Mouse (Mus musculus): ENCODE data around the gene Mpig6b. TPM values are rescaled to one million over a fixed set of nuclear protein-coding genes. Genes with fewer than 3 reads are reported as not detected.
A peak's percentile ranks its signal among the peaks of the same experiment; 100 is the strongest.

Mpig6b gene
- polyA plus RNA-seq (2012; ENCODE audit: insufficient read depth, low replicate concordance) = 53.5 and 66.3 TPM in 2 replicates

DNA sequence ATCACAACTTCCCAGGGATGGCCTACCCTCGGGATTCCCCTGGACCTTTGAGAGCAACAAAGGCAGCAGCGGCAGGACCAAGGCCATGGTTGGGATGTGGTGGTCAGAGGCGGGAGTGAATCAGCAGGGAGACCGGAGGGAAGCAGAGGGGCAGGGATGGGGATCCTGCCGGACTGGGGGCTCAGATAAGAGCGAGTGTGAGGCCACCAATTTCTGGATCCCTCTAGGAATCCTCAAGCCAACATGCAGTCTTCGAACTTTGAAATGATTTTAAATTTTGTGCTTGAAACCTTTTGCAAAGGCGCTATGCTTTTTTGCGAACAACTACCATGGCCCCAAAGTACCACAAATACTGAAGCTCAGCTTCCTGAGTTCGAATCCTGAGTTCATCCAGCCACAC, at the start of gene Mpig6b:
TSS of gene Mpig6b (minus strand) at position 101 of the 400 bp plus-strand sequence.
- no peaks in the 10 kb centered on the region for H3K9me3 ChIP-seq
- peak within 1 kb of the TSS; percentile 94 for H3K4me3 ChIP-seq (replicated peaks)
- H3K27me3 ChIP-seq (replicated peaks) = peaks cover 16% of the 10 kb centered on the region
- TF ChIP-seq GATA1 (IDR thresholded peaks at IDR 0.05; ENCODE audit: borderline replicate concordance, low read length) (0 out of 3 replicates have a peak, but pooled peaks have one; percentile 17), FLI1 (IDR thresholded peaks at IDR 0.05; ENCODE audit: low read length) (no peak)
- peaks cover 96% of the 10 kb centered on the region for H3K4me1 ChIP-seq
- H3K36me3 ChIP-seq (replicated peaks; ENCODE audit: low read length) = peaks cover 68% of the 10 kb centered on the region

GRCm38 (mm10) chr17:35115046-35116019, 49.3 kb upstream of the Mpig6b start, which contains the start of gene Ly6g5b:
Gene Ly6g5b (minus strand): TSS chr17:35115428.
- H3K27me3 ChIP-seq (replicated peaks) = peaks cover 26% of the 10 kb centered on the region
- H3K36me3 ChIP-seq (replicated peaks; ENCODE audit: low read length) = peaks cover 59% of the 10 kb centered on the region
- no peak for TF ChIP-seq GATA1 (IDR thresholded peaks at IDR 0.05; ENCODE audit: borderline replicate concordance, low read length)
- H3K9me3 ChIP-seq = no peaks in the 10 kb centered on the region
- H3K4me3 ChIP-seq (replicated peaks) = peak within 1 kb of the TSS; percentile 11
- peaks cover 72% of the 10 kb centered on the region for H3K4me1 ChIP-seq

- H3K27me3 ChIP-seq (replicated peaks) = peaks cover 31% of the 10 kb centered on the region
- H3K36me3 ChIP-seq (replicated peaks; ENCODE audit: low read length) = peaks cover 29% of the 10 kb centered on the region
- H3K9me3 ChIP-seq = no peaks in the 10 kb centered on the region
- TF ChIP-seq FLI1 (IDR thresholded peaks at IDR 0.05; ENCODE audit: low read length) (no peak), GATA1 (IDR thresholded peaks at IDR 0.05; ENCODE audit: borderline replicate concordance, low read length) (no peak)
- H3K4me1 ChIP-seq = peaks cover 54% of the 10 kb centered on the region
- H3K4me3 ChIP-seq (replicated peaks) = no peak overlapping the region
Observed at GRCm38 (mm10) chr17:35111774-35112173, 45.8 kb upstream of the Mpig6b start.

DNA sequence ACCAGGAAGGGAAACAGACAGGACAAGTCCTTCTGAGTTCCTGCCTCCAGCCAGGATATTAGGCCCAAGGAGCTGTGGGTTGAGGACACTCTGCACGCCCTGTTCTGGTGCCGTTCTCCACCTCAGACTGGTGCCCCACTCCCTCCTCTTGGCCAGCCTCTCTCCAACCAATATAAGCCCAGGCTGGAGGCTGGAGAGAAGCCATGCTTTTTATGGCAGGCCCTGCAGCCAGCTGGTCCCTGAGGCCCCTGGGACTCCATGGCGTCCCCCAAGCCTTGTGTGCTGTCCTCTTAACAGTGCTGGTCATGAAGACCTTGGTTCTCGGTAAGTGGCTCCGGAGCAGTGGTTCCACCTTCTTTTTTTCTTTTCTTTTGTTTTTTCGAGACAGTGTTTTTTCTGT, 42.1 kb upstream of the Mpig6b start, which contains the start of gene Ly6g5c:
TSS of gene Ly6g5c (plus strand) at position 183 of the 400 bp plus-strand sequence.
- Histone ChIP-seq H3K4me3 (replicated peaks) (no peak within 1 kb of the TSS), H3K4me1 (peaks cover 55% of the 10 kb centered on the region), H3K9me3 (no peaks in the 10 kb centered on the region), H3K36me3 (replicated peaks; ENCODE audit: low read length) (peaks cover 20% of the 10 kb centered on the region), H3K27me3 (replicated peaks) (peaks cover 31% of the 10 kb centered on the region)
- TF ChIP-seq GATA1 (IDR thresholded peaks at IDR 0.05; ENCODE audit: borderline replicate concordance, low read length) (no peak), FLI1 (IDR thresholded peaks at IDR 0.05; ENCODE audit: low read length) (no peak)

GRCm38 (mm10) chr17:35106522-35106921, 40.5 kb upstream of the Mpig6b start:
- Histone ChIP-seq H3K4me3 (replicated peaks) (no peak overlapping the region), H3K36me3 (replicated peaks; ENCODE audit: low read length) (peaks cover 36% of the 10 kb centered on the region), H3K4me1 (peaks cover 58% of the 10 kb centered on the region), H3K27me3 (replicated peaks) (peaks cover 16% of the 10 kb centered on the region), H3K9me3 (no peaks in the 10 kb centered on the region)
- no peak for TF ChIP-seq FLI1 (IDR thresholded peaks at IDR 0.05; ENCODE audit: low read length)

DNA sequence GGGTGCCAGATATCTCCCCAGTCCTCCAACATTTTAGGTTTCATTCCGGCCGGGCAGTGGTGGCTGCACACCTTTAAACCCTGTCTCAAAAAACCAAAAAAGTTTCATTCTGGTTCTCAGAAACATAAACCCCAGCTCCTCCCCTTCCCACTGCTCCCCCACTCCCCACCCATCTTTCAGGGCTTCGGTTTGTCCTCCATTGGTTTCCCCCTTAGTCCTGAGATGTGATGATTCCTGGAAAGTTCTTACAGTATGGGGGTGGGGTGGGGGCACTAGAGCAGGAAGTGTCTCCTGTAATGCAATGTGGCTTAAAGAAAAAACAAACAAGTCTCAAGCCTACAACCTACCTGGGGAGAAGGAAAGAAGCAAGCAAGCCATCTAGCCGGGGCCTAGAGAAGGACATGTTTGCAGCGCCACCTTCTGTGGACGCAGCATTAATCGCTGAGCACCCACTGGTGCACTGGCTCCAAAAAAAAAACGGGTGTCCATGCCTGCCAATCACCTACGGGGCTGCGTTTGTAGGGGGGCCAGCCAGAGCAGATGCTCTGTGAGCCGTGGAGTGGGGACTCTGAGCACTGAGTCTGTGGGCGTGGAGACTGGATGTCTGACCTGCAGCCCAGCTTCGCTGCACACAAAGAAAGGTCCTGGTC, 39.9 kb upstream of the Mpig6b start:
- TF ChIP-seq GATA1 (IDR thresholded peaks at IDR 0.05; ENCODE audit: borderline replicate concordance, low read length) (no peak), FLI1 (IDR thresholded peaks at IDR 0.05; ENCODE audit: low read length) (no peak)
- H3K4me1 ChIP-seq = peaks cover 61% of the 10 kb centered on the region
- H3K4me3 ChIP-seq (replicated peaks) = peak overlapping the region; percentile 51
- H3K27me3 ChIP-seq (replicated peaks) = peaks cover 10% of the 10 kb centered on the region
- no peaks in the 10 kb centered on the region for H3K9me3 ChIP-seq
- H3K36me3 ChIP-seq (replicated peaks; ENCODE audit: low read length) = peaks cover 42% of the 10 kb centered on the region

DNA sequence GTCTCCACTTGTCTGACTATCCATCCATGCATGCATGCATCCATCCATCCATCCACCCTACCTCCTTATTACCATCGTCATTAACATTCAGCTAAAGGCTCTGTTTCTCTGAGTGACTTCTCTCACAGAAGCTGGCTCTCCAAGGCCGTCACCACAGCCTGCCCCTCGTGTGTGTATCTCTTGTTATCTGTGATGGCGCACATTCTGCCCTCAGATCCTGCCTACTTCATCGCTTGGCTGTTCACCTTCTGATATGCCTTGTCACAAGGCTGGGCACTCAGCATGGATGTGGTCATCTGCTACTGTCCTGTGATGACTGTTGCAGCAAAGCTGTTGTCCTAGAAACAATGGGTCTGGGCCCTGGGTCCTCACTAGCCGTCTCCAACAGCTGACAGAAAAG, 38.8 kb upstream of the Mpig6b start:
- no peaks in the 10 kb centered on the region for H3K9me3 ChIP-seq
- H3K36me3 ChIP-seq (replicated peaks; ENCODE audit: low read length) = peaks cover 53% of the 10 kb centered on the region
- peak overlapping the region; percentile 65 for H3K4me3 ChIP-seq (replicated peaks)
- peaks cover 5% of the 10 kb centered on the region for H3K27me3 ChIP-seq (replicated peaks)
- H3K4me1 ChIP-seq = peaks cover 67% of the 10 kb centered on the region
- TF ChIP-seq FLI1 (IDR thresholded peaks at IDR 0.05; ENCODE audit: low read length) (no peak), GATA1 (IDR thresholded peaks at IDR 0.05; ENCODE audit: borderline replicate concordance, low read length) (no peak)

- Histone ChIP-seq H3K27me3 (replicated peaks) (peaks cover 3% of the 10 kb centered on the region), H3K4me1 (peaks cover 74% of the 10 kb centered on the region), H3K4me3 (replicated peaks) (no peak overlapping the region), H3K36me3 (replicated peaks; ENCODE audit: low read length) (peaks cover 60% of the 10 kb centered on the region), H3K9me3 (no peaks in the 10 kb centered on the region)
- TF ChIP-seq GATA1 (IDR thresholded peaks at IDR 0.05; ENCODE audit: borderline replicate concordance, low read length) (no peak), FLI1 (IDR thresholded peaks at IDR 0.05; ENCODE audit: low read length) (no peak)
Observed at GRCm38 (mm10) chr17:35104079-35104478, 38.1 kb upstream of the Mpig6b start.

DNA sequence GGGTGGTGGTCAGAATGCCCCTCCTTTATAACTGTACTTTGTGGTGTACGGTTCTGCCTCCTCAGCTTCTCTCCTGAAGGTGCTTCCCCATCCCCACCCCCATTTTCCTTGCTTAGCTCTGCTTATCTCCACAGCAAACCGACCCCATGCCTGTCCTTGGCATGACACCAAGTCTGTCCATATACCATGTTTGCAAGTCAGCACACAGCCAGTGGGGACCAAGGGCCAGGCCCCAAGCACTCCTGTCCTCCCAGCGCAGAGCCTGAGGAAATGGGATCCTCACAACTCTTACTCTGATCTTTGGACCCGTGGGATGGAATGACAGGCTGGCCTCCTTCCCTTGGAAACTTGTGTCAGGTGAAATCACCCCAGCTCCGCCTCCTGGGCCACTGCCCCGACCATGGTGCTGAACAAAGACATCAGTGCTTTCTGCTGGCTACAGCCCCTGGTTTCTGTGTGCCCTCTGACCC, 37.3 kb upstream of the Mpig6b start:
- H3K27me3 ChIP-seq (replicated peaks) = no peaks in the 10 kb centered on the region
- H3K4me3 ChIP-seq (replicated peaks) = no peak overlapping the region
- TF ChIP-seq FLI1 (IDR thresholded peaks at IDR 0.05; ENCODE audit: low read length) = no peak
- TF ChIP-seq GATA1 (IDR thresholded peaks at IDR 0.05; ENCODE audit: borderline replicate concordance, low read length) = no peak
- peaks cover 78% of the 10 kb centered on the region for H3K4me1 ChIP-seq
- peaks cover 68% of the 10 kb centered on the region for H3K36me3 ChIP-seq (replicated peaks; ENCODE audit: low read length)
- no peaks in the 10 kb centered on the region for H3K9me3 ChIP-seq

Measured in megakaryocyte, embryonic 14.5 days (primary cell).